Mouse (Mus musculus) liver, embryonic 14.5 days (tissue): Measurements from ENCODE around the gene Gm14692. TPM values are rescaled to one million over a fixed set of nuclear protein-coding genes. Genes with fewer than 3 reads are reported as not detected.
"Not testable (repeated sequence)": the region's sequence is repeated elsewhere in the genome, so short reads cannot be mapped to it uniquely, and the experiment has no call there.

Experiments
- ATAC-seq: fragments of 200-750 bp; cut with Nextera tagmentation; 2 replicates; pipeline ENCODE4 v1.8.0; 2017; ENCODE audit warnings: moderate number of reproducible peaks, mild to moderate bottlenecking, moderate library complexity; ENCODE audit not compliant: insufficient read depth
- DNase-seq, 3 experiments: peaks; one replicate each; pipeline ENCODE4 v3.0.0-alpha.2; 2012 to 2013; ENCODE audit warnings: low read depth in 3 of 3, low spot score in 3 of 3
- H3K27ac ChIP-seq: fragments of 300-500 bp; sonication (generic); 2 replicates; pipeline ENCODE4 v1.5.1; 2014; ENCODE audit warnings: moderate library complexity, mild to moderate bottlenecking, control low read depth, inconsistent platforms
- H3K27me3 ChIP-seq: fragments of 300-500 bp; sonication (generic); 2 replicates; pipeline ENCODE4 v1.6.1; 2014; ENCODE audit warnings: mild to moderate bottlenecking, low read length, moderate library complexity; ENCODE audit not compliant: control insufficient read depth, insufficient read depth
- H3K36me3 ChIP-seq: fragments of 300-500 bp; sonication (generic); replicated peaks from 2 replicates; pipeline ENCODE4 v1.6.1; 2014; ENCODE audit warnings: low read depth; ENCODE audit not compliant: control insufficient read depth, insufficient read depth
- H3K4me1 ChIP-seq, 2 experiments: fragments of 200-500 bp in 1 of 2; fragments of 300-500 bp in 1 of 2; sonication (generic) in 1 of 2; replicated peaks; 2 replicates each; pipeline ENCODE4 v1.6.1; 2012 to 2014; ENCODE audit warnings: antibody characterized with exemption in 1 of 2, inconsistent platforms in 1 of 2, low read length in 1 of 2; ENCODE audit not compliant: control insufficient read depth in 2 of 2, insufficient read depth in 2 of 2
- H3K4me2 ChIP-seq: fragments of 300-500 bp; sonication (generic); 2 replicates; pipeline ENCODE4 v1.6.1; 2014; ENCODE audit warnings: low read depth, mild to moderate bottlenecking, control low read depth, moderate library complexity
- H3K4me3 ChIP-seq, 2 experiments: fragments of 200-500 bp in 1 of 2; fragments of 300-500 bp in 1 of 2; sonication (generic) in 1 of 2; 2 replicates each; pipeline ENCODE4 v1.5.1; 2012 to 2014; ENCODE audit warnings: low read depth in 2 of 2, low read length in 2 of 2, mild to moderate bottlenecking in 2 of 2, control low read depth in 1 of 2, inconsistent platforms in 1 of 2, moderate library complexity in 1 of 2; ENCODE audit not compliant: insufficient read depth in 1 of 2
- H3K9ac ChIP-seq: fragments of 300-500 bp; sonication (generic); replicated peaks from 2 replicates; pipeline ENCODE4 v1.6.1; 2014; ENCODE audit warnings: mild to moderate bottlenecking, control low read depth, moderate library complexity
- H3K9me3 ChIP-seq: fragments of 300-500 bp; sonication (generic); 2 replicates; pipeline ENCODE4 v1.6.1; 2016; ENCODE audit warnings: low read length, mixed read lengths; ENCODE audit not compliant: control insufficient read depth
- WGBS: fragments of 180-500 bp; shearing (Covaris S2); extraction: QIAGEN DNeasy Blood & Tissue Kit; methylation state at CpG from one replicate; pipeline ENCODE4 v1.1.7; 2014; ENCODE audit not compliant: insufficient replicate concordance; 5-methylcytosine and 5-hydroxymethylcytosine counted together
- polyA plus RNA-seq, 2 experiments: library from polyadenylated mRNA; depleted of rRNA in 1 of 2; stranded (reverse) in 1 of 2; unstranded in 1 of 2; fragments of >200 nt; fragmentation: Nextera tagmentation in 1 of 2; extraction: Ambion mirVana in 1 of 2; gene quantifications; 2 replicates each; pipeline versions ENCODE4 v1.2.1 to v1.2.3; 2012 to 2014

Gene Gm14692
- not detected in 2 replicates for polyA plus RNA-seq (2012; rRNA removed)
- polyA plus RNA-seq (2014; fragmentation: Nextera tagmentation; extraction: Ambion mirVana) = not detected in 2 replicates

GRCm38 (mm10) chrX:67695398-67695797 is at the start of gene Gm14692:
Gm14692 (plus strand) TSS chrX:67695698.
- not testable (repeated sequence) for H3K4me3 ChIP-seq, H3K36me3 ChIP-seq, H3K27ac ChIP-seq, DNase-seq, H3K4me2 ChIP-seq, H3K9ac ChIP-seq, H3K27me3 ChIP-seq, H3K4me1 ChIP-seq, H3K9me3 ChIP-seq, ATAC-seq
- WGBS = 67% methylated on average over 3 of the region's 10 CpGs

GRCm38 (mm10) chrX:67693462-67693861 is 2.0 kb upstream of the Gm14692 start, which contains the start of gene Gm1140:
Gm1140 (minus strand) TSS chrX:67693562.
- not testable (repeated sequence) for H3K4me1 ChIP-seq, H3K9ac ChIP-seq, H3K36me3 ChIP-seq, H3K27me3 ChIP-seq, ATAC-seq, H3K4me3 ChIP-seq, DNase-seq, H3K4me2 ChIP-seq, H3K9me3 ChIP-seq, H3K27ac ChIP-seq
- 71% methylated on average over 4 of the region's 11 CpGs for WGBS

Other genes with a start within 250 kb of the Gm14692 start
- not detected in 2 replicates for gene Gm1140, start 2.1 kb upstream of the Gm14692 start, polyA plus RNA-seq (2012; rRNA removed)
- gene Gm1140, start 2.1 kb upstream of the Gm14692 start, polyA plus RNA-seq (2014; fragmentation: Nextera tagmentation; extraction: Ambion mirVana) = not detected in 2 replicates
- not detected in 2 replicates for gene 4933436I01Rik, start 225.8 kb downstream of the Gm14692 start, polyA plus RNA-seq (2012; rRNA removed)
- not detected in 2 replicates for gene 4933436I01Rik, start 225.8 kb downstream of the Gm14692 start, polyA plus RNA-seq (2014; fragmentation: Nextera tagmentation; extraction: Ambion mirVana)